Mouse (Mus musculus) right cerebral cortex, postnatal 14 days (tissue): ENCODE measurements around the gene Elobl.

Source experiments
- DNase-seq: peaks from one replicate; pipeline ENCODE4 v3.0.0; 2022

Elobl gene

DNA sequence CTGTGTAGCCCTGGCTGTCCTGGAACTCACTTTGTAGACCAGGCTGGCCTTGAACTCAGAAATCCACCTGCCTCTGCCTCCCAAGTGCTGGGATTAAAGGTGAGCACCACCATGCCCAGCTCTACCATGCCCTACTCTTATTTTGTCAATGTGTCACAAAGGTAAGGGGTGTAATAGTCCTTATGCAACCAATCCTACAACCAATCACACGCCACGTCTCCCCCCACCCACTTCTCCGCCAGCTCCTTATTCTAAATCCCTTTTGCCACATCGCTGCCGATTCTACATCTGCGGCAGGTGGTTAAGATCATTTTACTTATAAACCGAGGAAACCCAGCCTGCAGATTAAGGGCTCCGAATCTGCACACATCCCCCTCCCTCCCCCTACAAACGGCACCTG lies 33.7 kb downstream of the Elobl start:
- no peak for DNase-seq

DNA sequence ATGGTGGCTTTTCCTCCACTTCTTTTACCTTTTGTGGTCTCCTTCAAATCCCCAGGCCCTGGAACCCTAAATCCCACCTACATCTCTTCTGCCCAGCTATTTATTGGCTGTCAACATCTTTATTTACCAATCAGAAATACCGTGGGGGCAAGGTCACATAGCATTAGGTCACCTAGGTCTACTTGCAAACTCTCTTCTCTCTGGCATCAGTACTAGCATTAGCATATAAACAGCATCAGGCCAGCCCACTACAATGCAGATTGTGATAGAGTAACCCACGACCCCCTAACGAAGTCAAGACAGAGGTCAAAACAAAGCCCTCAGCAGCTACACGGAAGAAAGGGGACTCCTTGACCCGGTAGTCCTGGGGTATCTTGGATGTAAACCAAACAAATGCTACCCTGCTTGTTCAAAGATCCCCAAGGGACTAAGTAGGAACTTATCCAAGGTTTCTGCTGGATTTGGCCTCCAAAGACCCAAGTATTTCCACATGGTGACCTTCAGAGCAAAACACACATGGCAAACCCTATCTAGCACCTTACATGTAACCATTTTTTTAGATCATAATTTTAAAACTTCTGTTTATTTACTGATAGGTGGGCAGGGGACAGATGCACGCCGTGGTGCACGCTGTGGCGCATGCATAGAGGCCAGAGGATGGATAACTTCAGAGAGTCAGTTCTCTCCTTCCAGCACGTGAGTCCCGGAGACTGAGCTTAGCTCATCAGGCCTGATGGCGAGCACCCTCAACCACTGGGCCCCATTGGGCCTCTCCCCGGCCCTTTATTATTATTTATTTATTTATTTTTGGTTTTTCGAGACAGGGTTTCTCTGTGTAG lies 34.8 kb downstream of the Elobl start:
- no peak for DNase-seq

DNA sequence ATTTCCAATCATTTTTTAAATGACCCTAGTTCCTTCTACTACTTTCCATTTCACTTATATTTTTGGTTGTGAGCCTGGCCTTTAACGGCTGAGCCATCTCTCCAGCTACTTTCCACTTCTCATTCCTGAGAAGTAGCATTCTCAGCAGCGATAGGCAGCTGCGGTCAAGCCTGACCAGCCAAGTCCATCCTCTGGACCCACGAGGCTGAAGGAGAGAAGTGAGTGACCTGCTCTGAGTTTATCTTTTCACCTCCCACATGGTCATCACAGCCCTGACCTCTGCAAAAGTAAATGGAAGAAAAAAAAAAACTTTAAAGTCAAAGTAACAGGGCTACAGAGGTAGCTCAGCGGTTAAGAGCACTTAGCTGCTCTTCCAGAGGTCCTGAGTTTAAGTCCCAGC lies 40.2 kb downstream of the Elobl start:
- no peak for DNase-seq
